24 mouse cellular contexts compared by ENCODE assay signal in genomic region chrX:50618936-50619335, GRCm38 (mm10).
DNase-seq lines count a peak whose midpoint lies in the region; ATAC-seq and TF ChIP-seq lines count a peak whose summit lies in the region.
"Had no signal": no experiment of that assay in that cellular context is flagged by ENCODE, and none has a peak within 500 bp of the region (broad histone marks: within the 10 kb centered on the region; RNA-seq: fewer than 3 reads in every experiment).

No protein-coding gene starts in this region.

- WGBS in heart, adult 2 months, result 48% methylated on average over 4 of the region's 4 CpGs
- 69% methylated on average over 4 of the region's 4 CpGs for WGBS in heart, embryonic 10.5 days
- WGBS in stomach, postnatal 0 days, result 73% methylated on average over 4 of the region's 4 CpGs

- peak overlapping the region; percentile 77; the same call in 1 of the 2 replicates for H3K27ac ChIP-seq in heart, adult 2 months
- no peak overlapping the region for H3K27ac ChIP-seq in heart, embryonic 10.5 days
- H3K27ac ChIP-seq in CH12.LX (ENCODE audit: insufficient read depth, low read depth), result peak overlapping the region; percentile 69; the same call in 1 of the 2 replicates
- H3K27ac ChIP-seq in stomach, postnatal 0 days (replicated peaks), result no peak overlapping the region
- H3K27ac ChIP-seq: hindbrain, embryonic 10.5 days had no signal

- peak; percentile 62; the same call in 1 of the 2 replicates for ATAC-seq in stomach, postnatal 0 days (ENCODE audit: low FRiP score, low TSS enrichment)
- ATAC-seq: CD4-positive, CD25-positive, alpha-beta regulatory T cell, adult 4 months; forebrain, postnatal 0 days; hindbrain, embryonic 16.5 days; inflammation-experienced regulatory T-cells, adult 6 months had no signal

- no peaks in the 10 kb centered on the region for H3K36me3 ChIP-seq in heart, adult 2 months (ENCODE audit: control insufficient read depth, insufficient read depth, low read length)
- peaks cover 33% of the 10 kb centered on the region for H3K36me3 ChIP-seq in heart, embryonic 10.5 days
- H3K36me3 ChIP-seq in CH12.LX (replicated peaks in 1 of 2; ENCODE audit: control insufficient read depth in 1 of 2, insufficient read depth in 1 of 2, low read length in 1 of 2), result peaks cover 6% of the 10 kb centered on the region in 2 experiments
- H3K36me3 ChIP-seq in stomach, postnatal 0 days (ENCODE audit: control insufficient read depth, insufficient read depth, low read length), result no peaks in the 10 kb centered on the region
- H3K36me3 ChIP-seq: forebrain, embryonic 12.5 days had no signal

- intact Hi-C loops in heart, adult 2 months (cut with DNase I), result no loop called here
- intact Hi-C loops in left cerebral cortex, postnatal 10 days (cut with DNase I), result loop anchor here (10.0 kb wide), 1 partner anchor 54 kb away; no protein-coding TSS in a partner anchor

- DNase-seq in heart, adult 2 months, result no peak
- no peak for DNase-seq in heart, embryonic 10.5 days (ENCODE audit: low spot score)
- DNase-seq in CH12.LX (ENCODE audit: extremely low read depth) (no peak), ZHBTc4 (ENCODE audit: low read depth, low spot score) (peak; percentile 18)
- no peak for DNase-seq in stomach, postnatal 0 days (ENCODE audit: low spot score)
- no peak for DNase-seq in urinary bladder, adult 18-20 months (ENCODE audit: low spot score in 2 of 2)
- no peak for DNase-seq in layer of hippocampus, adult 11-12 months (ENCODE audit: low spot score)
- DNase-seq in left cerebral cortex, postnatal 10 days (ENCODE audit: extremely low spot score in 1 of 2, low spot score in 2 of 2), result no peak
- DNase-seq: adrenal gland, postnatal 10 days; B cell, adult 2 months; cerebellum, adult 11-12 months; cerebellum, adult 9-10 months; cerebellum, postnatal 25 days; forebrain, postnatal 0 days; gastrocnemius, postnatal 36 days; heart, adult 18-20 months; kidney, adult 18-20 months had no signal

- no peak for TF ChIP-seq POLR2A in heart, adult 2 months (IDR thresholded peaks at IDR 0.05; ENCODE audit: insufficient read depth, low read depth, low read length)
- TF ChIP-seq POLR2A in CH12.LX (IDR thresholded peaks at IDR 0.05; ENCODE audit: low read depth, low read length), result no peak

- no peak overlapping the region for H3K4me3 ChIP-seq in heart, adult 2 months
- H3K4me3 ChIP-seq in heart, embryonic 10.5 days, result no peak overlapping the region
- no peak overlapping the region for H3K4me3 ChIP-seq in CH12.LX (replicated peaks in 1 of 3; ENCODE audit: low read depth in 2 of 3, low read length in 2 of 3, poor library complexity in 1 of 3)
- H3K4me3 ChIP-seq in stomach, postnatal 0 days (ENCODE audit: low read depth, low read length), result no peak overlapping the region
- H3K4me3 ChIP-seq: embryonic facial prominence, embryonic 13.5 days; forebrain, embryonic 12.5 days; heart, embryonic 12.5 days; hindbrain, embryonic 10.5 days had no signal

- no peaks in the 10 kb centered on the region for H3K27me3 ChIP-seq in heart, adult 2 months (ENCODE audit: control insufficient read depth, insufficient read depth, low read length)
- no peaks in the 10 kb centered on the region for H3K27me3 ChIP-seq in heart, embryonic 10.5 days (ENCODE audit: insufficient read depth, poor library complexity, severe bottlenecking)
- H3K27me3 ChIP-seq in CH12.LX (replicated peaks), result no peaks in the 10 kb centered on the region
- no peaks in the 10 kb centered on the region for H3K27me3 ChIP-seq in stomach, postnatal 0 days (ENCODE audit: control insufficient read depth, insufficient read depth, low read length)
- H3K27me3 ChIP-seq: embryonic facial prominence, embryonic 13.5 days; forebrain, embryonic 12.5 days; heart, embryonic 12.5 days had no signal

- dilution Hi-C loops in CH12.LX (cut with MboI; ENCODE audit: extremely low pct_ligation_motif_present, extremely low pct_unique_long_range_greater_than_20kb, low sequenced_read_pairs), result no loop called here

- H3K9ac ChIP-seq in heart, adult 2 months (ENCODE audit: low read depth, low read length), result no peak overlapping the region
- no peak overlapping the region for H3K9ac ChIP-seq in CH12.LX (ENCODE audit: insufficient read depth, low read depth)
- H3K9ac ChIP-seq in stomach, postnatal 0 days (ENCODE audit: low read length), result no peak overlapping the region
- H3K9ac ChIP-seq: embryonic facial prominence, embryonic 13.5 days; forebrain, embryonic 12.5 days; forebrain, postnatal 0 days; heart, embryonic 12.5 days had no signal

- in situ Hi-C loops in CH12.LX (cut with MboI; ENCODE audit: low pct_ligation_motif_present, low pct_unique_long_range_greater_than_20kb, low sequenced_read_pairs), result no loop called here

- no peak for TF ChIP-seq RAD21 in CH12.LX (IDR thresholded peaks at IDR 0.05; ENCODE audit: low read depth, low read length)

- H3K4me1 ChIP-seq in heart, adult 2 months (ENCODE audit: control insufficient read depth, insufficient read depth, low read length), result no peaks in the 10 kb centered on the region
- no peaks in the 10 kb centered on the region for H3K4me1 ChIP-seq in heart, embryonic 10.5 days
- H3K4me1 ChIP-seq in CH12.LX (ENCODE audit: control insufficient read depth in 1 of 2, insufficient read depth in 2 of 2), result peaks cover 0 to 14% of the 10 kb centered on the region in 2 experiments; a peak in 2 of 4 replicates
- no peaks in the 10 kb centered on the region for H3K4me1 ChIP-seq in stomach, postnatal 0 days (replicated peaks; ENCODE audit: control insufficient read depth, insufficient read depth)
- H3K4me1 ChIP-seq: embryonic facial prominence, embryonic 13.5 days; forebrain, embryonic 12.5 days; heart, embryonic 12.5 days; hindbrain, embryonic 10.5 days had no signal

- no peak overlapping the region for H3K4me2 ChIP-seq in CH12.LX (ENCODE audit: insufficient read depth, low read depth, poor library complexity, severe bottlenecking)
- H3K4me2 ChIP-seq in stomach, postnatal 0 days (replicated peaks; ENCODE audit: low read depth), result no peak overlapping the region
- H3K4me2 ChIP-seq: embryonic facial prominence, embryonic 13.5 days; forebrain, embryonic 12.5 days; heart, embryonic 12.5 days had no signal

- no peaks in the 10 kb centered on the region for H3K9me3 ChIP-seq in heart, embryonic 10.5 days
- H3K9me3 ChIP-seq in CH12.LX (replicated peaks; ENCODE audit: low read length), result no peaks in the 10 kb centered on the region
- no peaks in the 10 kb centered on the region for H3K9me3 ChIP-seq in stomach, postnatal 0 days (ENCODE audit: control insufficient read depth, low read length)
- H3K9me3 ChIP-seq: embryonic facial prominence, embryonic 13.5 days; forebrain, embryonic 12.5 days; heart, embryonic 12.5 days; hindbrain, embryonic 10.5 days had no signal

- H3K79me2 ChIP-seq in heart, adult 2 months (replicated peaks; ENCODE audit: control insufficient read depth, insufficient read depth, low read length), result no peaks in the 10 kb centered on the region
- H3K79me2 ChIP-seq in CH12.LX (replicated peaks; ENCODE audit: control insufficient read depth, extremely low read depth, insufficient read depth, poor library complexity, severe bottlenecking), result no peaks in the 10 kb centered on the region

- no peak for TF ChIP-seq CTCF in heart, adult 2 months (IDR thresholded peaks at IDR 0.05)
- TF ChIP-seq CTCF in CH12.LX (conservative IDR thresholded peaks at IDR 0.05 in 1 of 2, IDR thresholded peaks at IDR 0.05 in 1 of 2; ENCODE audit: low read depth in 2 of 2, low read length in 2 of 2), result no peak
- no peak for TF ChIP-seq CTCF in stomach, postnatal 0 days (IDR thresholded peaks at IDR 0.05; ENCODE audit: low read depth)

- TF ChIP-seq EP300 in heart, adult 2 months (IDR thresholded peaks at IDR 0.05; ENCODE audit: insufficient read depth, low read depth, low read length), result no peak
- no peak for TF ChIP-seq EP300 in CH12.LX (IDR thresholded peaks at IDR 0.05; ENCODE audit: low read length)
- no peak for TF ChIP-seq EP300 in stomach, postnatal 0 days (optimal IDR thresholded peaks at IDR 0.05)

TF ChIP-seq in CH12.LX, 34 proteins besides CTCF, POLR2A, EP300 and RAD21:
- TF ChIP-seq PAX5 (IDR thresholded peaks at IDR 0.05; ENCODE audit: low read length) (no peak), MAFK (IDR thresholded peaks at IDR 0.05; ENCODE audit: insufficient replicate concordance, low read length) (no peak), ZNF384 (IDR thresholded peaks at IDR 0.05; ENCODE audit: low read depth, low read length) (no peak), JUND (conservative IDR thresholded peaks at IDR 0.05; ENCODE audit: low read depth, low read length) (no peak), JUN (IDR thresholded peaks at IDR 0.05; ENCODE audit: insufficient read depth, low read depth, low read length) (no peak), RCOR1 (conservative IDR thresholded peaks at IDR 0.05; ENCODE audit: low read depth, low read length) (no peak), HCFC1 (IDR thresholded peaks at IDR 0.05; ENCODE audit: low read depth, low read length) (no peak), GABPA (IDR thresholded peaks at IDR 0.05; ENCODE audit: insufficient replicate concordance, low read depth, low read length) (no peak), BHLHE40 (IDR thresholded peaks at IDR 0.05; ENCODE audit: low read depth, low read length) (no peak), IRF4 (IDR thresholded peaks at IDR 0.05; ENCODE audit: low read depth, low read length) (no peak), ZC3H11A (IDR thresholded peaks at IDR 0.05; ENCODE audit: low read depth, low read length) (no peak), MAX (IDR thresholded peaks at IDR 0.05; ENCODE audit: low read length) (no peak), MYC (IDR thresholded peaks at IDR 0.05; ENCODE audit: low read depth, low read length) (no peak), CHD1 (IDR thresholded peaks at IDR 0.05; ENCODE audit: low read depth, low read length) (no peak), MXI1 (IDR thresholded peaks at IDR 0.05; ENCODE audit: low read depth, low read length) (no peak), MAZ (IDR thresholded peaks at IDR 0.05; ENCODE audit: low read depth, low read length) (no peak), USF2 (conservative IDR thresholded peaks at IDR 0.05; ENCODE audit: low read depth, low read length) (no peak), POLR2AphosphoS2 (IDR thresholded peaks at IDR 0.05; ENCODE audit: low read depth, low read length) (no peak), SMC3 (IDR thresholded peaks at IDR 0.05; ENCODE audit: low read depth, low read length) (no peak)

Comparison
In these comparisons a context has a peak if more than half of its experiments do, and no peak if none do; other contexts are left out.
1. H3K27ac ChIP-seq: peak in heart, adult 2 months (single experiment) and CH12.LX (single experiment); none in heart, embryonic 10.5 days (single experiment) and stomach, postnatal 0 days (single experiment).